Mouse (Mus musculus): ENCODE results near the gene Fam19a2.

Gene Fam19a2

GRCm38 (mm10) chr10:123721952-123722460, 458.2 kb downstream of the Fam19a2 start:
- DNase-seq (ENCODE audit: extremely low read depth, low read depth): no peak

DNA sequence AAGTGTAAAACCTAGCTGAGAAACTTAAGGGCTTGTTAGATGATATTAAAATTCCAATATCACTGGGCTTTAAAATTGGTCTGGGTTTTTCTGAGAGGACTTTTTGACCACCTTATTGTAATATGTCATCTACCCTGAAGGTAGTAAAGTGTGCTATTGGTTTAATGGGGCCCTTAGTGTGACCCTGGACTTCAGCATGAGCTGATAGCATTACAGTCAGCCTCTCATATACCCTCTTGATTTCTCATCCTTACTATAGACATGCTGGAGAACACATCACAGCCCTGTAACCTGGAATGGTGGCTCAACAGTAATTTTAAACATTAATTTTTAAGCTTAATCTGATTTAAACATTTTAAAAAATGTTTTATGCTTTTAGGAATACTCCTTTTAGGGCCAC, 459.8 kb downstream of the Fam19a2 start:
- DNase-seq (ENCODE audit: extremely low read depth, low read depth): no peak

- no peak for DNase-seq (ENCODE audit: extremely low read depth, low read depth)
Observed at GRCm38 (mm10) chr10:123748317-123748716, 484.5 kb downstream of the Fam19a2 start.

DNA sequence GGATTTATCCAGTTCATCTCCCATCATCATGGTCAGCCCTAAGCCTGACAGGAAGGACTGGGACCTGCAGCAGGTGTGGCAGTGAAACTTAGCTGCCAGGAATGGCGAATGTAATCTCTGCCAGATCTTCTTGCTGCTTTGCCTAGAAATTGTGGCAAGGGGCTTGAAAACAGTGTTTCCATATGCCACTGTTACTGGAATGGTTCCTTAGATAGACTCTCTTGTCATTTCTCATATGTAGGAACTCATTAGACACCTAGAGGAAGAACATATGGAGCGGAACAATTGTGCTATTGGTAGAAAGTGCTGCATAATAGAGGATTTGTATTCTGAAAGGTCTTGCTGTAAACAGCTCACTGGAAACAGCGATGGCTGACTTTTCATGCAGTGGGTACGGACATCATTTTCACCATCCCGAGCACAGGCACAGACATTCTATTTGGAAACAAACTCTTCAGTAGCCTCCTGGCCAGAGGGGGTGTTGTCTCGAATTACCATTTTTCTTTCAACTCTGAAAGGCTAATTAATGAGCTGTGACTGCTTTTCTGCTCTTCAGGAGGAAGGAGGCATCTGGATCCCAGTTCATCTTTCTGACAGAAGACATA, 488.0 kb downstream of the Fam19a2 start:
- DNase-seq (ENCODE audit: extremely low read depth, low read depth): no peak

- DNase-seq (ENCODE audit: extremely low read depth, low read depth): no peak
Observed at GRCm38 (mm10) chr10:123752755-123753154, 489.0 kb downstream of the Fam19a2 start.

DNA sequence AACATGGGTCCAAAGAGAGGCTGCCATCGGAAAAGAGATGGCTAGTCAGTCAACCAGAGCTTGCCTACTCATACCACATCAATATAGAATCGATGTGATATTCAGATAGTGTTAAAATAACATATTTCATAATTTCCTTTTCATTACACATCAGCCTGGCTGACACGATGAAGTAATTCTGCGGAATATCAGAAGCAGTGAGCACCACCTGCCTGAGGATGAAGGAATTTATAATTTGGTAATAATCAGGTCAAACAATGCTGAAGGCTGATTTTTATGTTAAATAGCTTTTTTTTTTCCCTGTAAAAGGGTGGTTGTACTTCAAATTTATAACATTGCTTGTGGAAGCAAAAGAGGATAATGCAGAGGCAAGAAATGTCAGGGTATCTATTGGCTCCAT, 490.2 kb downstream of the Fam19a2 start:
- DNase-seq (ENCODE audit: extremely low read depth, low read depth): no peak

DNA sequence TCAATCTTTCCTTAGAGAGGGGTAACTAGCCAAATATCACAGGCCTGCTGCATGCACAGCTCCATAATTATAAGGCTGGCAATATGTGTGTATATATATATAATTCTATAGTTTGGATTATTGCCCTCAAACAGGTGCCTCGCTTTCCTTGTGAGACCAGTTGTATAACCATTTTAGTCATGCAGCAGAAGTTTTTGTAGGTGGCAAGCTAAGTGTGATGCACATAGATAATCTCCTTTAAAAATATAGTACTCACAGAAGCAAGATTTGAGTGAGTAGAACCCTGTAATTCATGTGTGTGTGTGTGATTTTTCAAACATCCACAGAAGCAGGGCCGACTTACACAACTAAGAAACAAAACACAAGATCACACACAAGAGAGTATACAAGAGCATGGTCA, 525.6 kb downstream of the Fam19a2 start:
- DNase-seq (ENCODE audit: extremely low read depth, low read depth): no peak
